Mouse (Mus musculus): ENCODE results near the gene Adam17.

DNA sequence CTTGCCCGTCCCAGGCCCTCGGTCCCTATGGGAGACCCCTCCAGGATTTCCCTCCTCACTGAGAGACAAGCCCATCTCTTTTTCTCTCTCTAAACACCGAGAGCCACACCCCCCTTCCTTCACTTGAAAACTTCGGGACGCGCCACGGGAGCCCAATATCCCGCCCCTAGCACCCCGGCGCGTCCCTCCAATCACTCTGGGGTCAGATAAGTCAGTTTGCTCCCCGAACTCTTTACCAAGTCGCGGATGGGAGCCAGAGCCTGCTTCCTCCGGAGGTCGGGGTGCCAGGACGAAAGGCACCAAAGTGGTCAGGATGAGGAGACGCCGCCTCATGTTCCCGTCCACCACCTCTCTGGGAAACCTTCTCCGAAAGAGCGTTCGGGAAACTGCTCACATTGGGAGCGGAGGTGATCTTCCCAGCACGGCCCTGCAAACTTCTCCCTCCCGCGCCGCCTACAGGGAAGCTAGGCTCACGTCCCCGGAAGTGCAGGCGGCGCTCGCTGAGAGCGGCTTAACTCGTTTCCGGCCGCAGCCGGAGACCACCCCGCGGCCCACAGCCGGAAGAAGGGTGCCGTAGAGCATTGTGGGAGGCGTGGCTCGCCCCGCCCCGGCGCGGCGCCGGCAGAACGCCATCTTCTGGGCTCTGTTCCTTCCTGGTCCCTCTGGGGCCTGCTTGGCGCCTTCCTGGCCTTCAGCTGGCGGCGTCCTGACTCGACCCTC lies at the start of gene Adam17:
- TF ChIP-seq CTCF (IDR thresholded peaks at IDR 0.05; ENCODE audit: extremely low read depth, insufficient read depth, low read length) (no peak), POLR2A (IDR thresholded peaks at IDR 0.05; ENCODE audit: extremely low read depth, insufficient read depth, low read length) (peak; percentile 56; the same call in 1 of the 2 replicates)

All from cortical plate, adult 2 months (tissue).